In genomic region chr17:32528408-32529337, GRCm38 (mm10) we compare ENCODE assay signal across 8 mouse cellular contexts. TPM values are rescaled to one million over a fixed set of nuclear protein-coding genes. Genes with fewer than 3 reads are reported as not detected.
DNase-seq lines count a peak whose midpoint lies in the region; ATAC-seq and TF ChIP-seq lines count a peak whose summit lies in the region.

No protein-coding gene starts in this region.

- WGBS in cerebellum, adult 2 months = 14% methylated on average over 26 of the region's 26 CpGs
- 20% methylated on average over 26 of the region's 26 CpGs for WGBS in forebrain, postnatal 0 days
- WGBS in lung, embryonic 14.5 days = 15% methylated on average over 26 of the region's 26 CpGs

- ATAC-seq in forebrain, postnatal 0 days = peak; percentile 83
- peak; percentile 86 for ATAC-seq in lung, embryonic 14.5 days (ENCODE audit: insufficient read depth)
- peak; percentile 81 for ATAC-seq in neutrophil, adult 5-6 weeks (ENCODE audit: extremely low read depth, insufficient number of reproducible peaks, low FRiP score, poor library complexity, severe bottlenecking)

- TF ChIP-seq POLR2A in cerebellum, adult 2 months (IDR thresholded peaks at IDR 0.05; ENCODE audit: borderline replicate concordance, insufficient read depth, low read length) = peak; percentile 57; the same call in 1 of the 2 replicates

- no peak overlapping the region for H3K9ac ChIP-seq in forebrain, postnatal 0 days
- peak overlapping the region; percentile 43 for H3K9ac ChIP-seq in lung, embryonic 14.5 days

- no peaks in the 10 kb centered on the region for H3K36me3 ChIP-seq in forebrain, postnatal 0 days (ENCODE audit: insufficient read depth)
- H3K36me3 ChIP-seq in lung, embryonic 14.5 days (ENCODE audit: insufficient read depth) = no peaks in the 10 kb centered on the region

- peak; percentile 68 for DNase-seq in MEL-GATA-1-ER (ENCODE audit: extremely low read depth, low read depth)
- peak; percentile 94 to 96 for DNase-seq in cerebellum, adult 2 months
- peak; percentile 80 for DNase-seq in forebrain, postnatal 0 days
- DNase-seq in heart, postnatal 4 days = peak; percentile 94
- DNase-seq in layer of hippocampus, adult 8-10 months (ENCODE audit: low spot score in 2 of 2) = peak; percentile 69 to 84
- DNase-seq in lung, embryonic 14.5 days = peak; percentile 91
- peak; percentile 80 to 83 for DNase-seq in thymus, adult 18-20 months

- peak overlapping the region; percentile 26; the same call in 1 of the 2 replicates for H3K27ac ChIP-seq in cerebellum, adult 2 months (ENCODE audit: insufficient read depth, low read length)
- no peak overlapping the region for H3K27ac ChIP-seq in forebrain, postnatal 0 days (ENCODE audit: low read depth, low read length)
- no peak overlapping the region for H3K27ac ChIP-seq in lung, embryonic 14.5 days (ENCODE audit: low read depth)

- H3K27me3 ChIP-seq in cerebellum, adult 2 months (ENCODE audit: control insufficient read depth, insufficient read depth, low read length) = no peaks in the 10 kb centered on the region
- no peaks in the 10 kb centered on the region for H3K27me3 ChIP-seq in forebrain, postnatal 0 days (ENCODE audit: insufficient read depth, low read length)
- no peaks in the 10 kb centered on the region for H3K27me3 ChIP-seq in lung, embryonic 14.5 days (ENCODE audit: insufficient read depth, low read length)

- TF ChIP-seq CTCF in cerebellum, adult 2 months (IDR thresholded peaks at IDR 0.05; ENCODE audit: borderline replicate concordance, insufficient read depth, low read depth, low read length) = peak; percentile 90
- peak; percentile 88 for TF ChIP-seq CTCF in forebrain, postnatal 0 days (IDR thresholded peaks at IDR 0.05; ENCODE audit: low read depth)
- TF ChIP-seq CTCF in lung, embryonic 14.5 days (IDR thresholded peaks at IDR 0.05; ENCODE audit: low read depth) = peak; percentile 87

- peak overlapping the region; percentile 38; the same call in 1 of the 2 replicates for H3K4me2 ChIP-seq in forebrain, postnatal 0 days (ENCODE audit: low read depth)
- peak overlapping the region; percentile 56 for H3K4me2 ChIP-seq in lung, embryonic 14.5 days

- peak overlapping the region; percentile 64 for H3K4me3 ChIP-seq in cerebellum, adult 2 months (replicated peaks; ENCODE audit: insufficient read depth, low read depth, low read length)
- H3K4me3 ChIP-seq in forebrain, postnatal 0 days (ENCODE audit: low read depth, low read length) = no peak overlapping the region
- peak overlapping the region; percentile 22 for H3K4me3 ChIP-seq in lung, embryonic 14.5 days (ENCODE audit: low read depth, low read length)

- H3K4me1 ChIP-seq in cerebellum, adult 2 months (ENCODE audit: control insufficient read depth, insufficient read depth, low read length) = no peaks in the 10 kb centered on the region
- no peaks in the 10 kb centered on the region for H3K4me1 ChIP-seq in forebrain, postnatal 0 days (ENCODE audit: insufficient read depth)
- no peaks in the 10 kb centered on the region for H3K4me1 ChIP-seq in lung, embryonic 14.5 days (ENCODE audit: insufficient read depth)

- no peaks in the 10 kb centered on the region for H3K9me3 ChIP-seq in forebrain, postnatal 0 days (ENCODE audit: low read length)
- no peaks in the 10 kb centered on the region for H3K9me3 ChIP-seq in lung, embryonic 14.5 days (ENCODE audit: low read depth, low read length)

RNA-seq across cellular contexts. Expression of gene Cyp4f16, which starts 7.7 kb away (rescaled TPM):
- polyA plus RNA-seq in cerebellum, adult 2 months (2012; rRNA removed) = 21.8 and 24.6 TPM in 2 replicates
- total RNA-seq in forebrain, postnatal 0 days (2014; rRNA removed) = 9.8 and 17.5 TPM in 2 replicates
- polyA plus RNA-seq in forebrain, postnatal 0 days (2015; fragmentation: Nextera tagmentation; extraction: Ambion mirVana) = 11.4 and 11.6 TPM in 2 replicates
- total RNA-seq in heart, postnatal 4 days (2021) = 10 to 100 TPM; 11.9 to 15.3 TPM
- 10 to 100 TPM in 1 of 4 experiments, 1 to 10 TPM in 3; 7.7 to 10.1 (median 7.9) TPM for total RNA-seq in layer of hippocampus, adult 8-10 months (2022)
- 14.1 and 15.7 TPM in 2 replicates for polyA plus RNA-seq in lung, embryonic 14.5 days (2014; fragmentation: Nextera tagmentation; extraction: Ambion mirVana)
- 7.4 and 10.9 TPM in 2 replicates for total RNA-seq in neutrophil, adult 5-6 weeks (2017)

RNA-seq across cellular contexts. Expression of gene Cyp4f17, which starts 22.8 kb away (rescaled TPM):
- polyA plus RNA-seq in cerebellum, adult 2 months (2012; rRNA removed) = 6.8 and 7.8 TPM in 2 replicates
- total RNA-seq in forebrain, postnatal 0 days (2014; rRNA removed) = 7.9 and 9.1 TPM in 2 replicates
- polyA plus RNA-seq in forebrain, postnatal 0 days (2015; fragmentation: Nextera tagmentation; extraction: Ambion mirVana) = 4.0 and 8.6 TPM in 2 replicates
- total RNA-seq in heart, postnatal 4 days (2021) = 1 to 10 TPM; 8.0 to 9.1 TPM
- 1 to 10 TPM; 3.6 to 8.1 (median 5.2) TPM for total RNA-seq in layer of hippocampus, adult 8-10 months (2022)
- 5.4 and 5.9 TPM in 2 replicates for polyA plus RNA-seq in lung, embryonic 14.5 days (2014; fragmentation: Nextera tagmentation; extraction: Ambion mirVana)
- total RNA-seq in neutrophil, adult 5-6 weeks (2017) = 0.49 and 1.0 TPM in 2 replicates
